Mouse (Mus musculus) adrenal gland, adult 2 months (tissue): ENCODE results near the gene Mmp20. TPM values are rescaled to one million over a fixed set of nuclear protein-coding genes. Genes with fewer than 3 reads are reported as not detected.
A peak's percentile ranks its signal among the peaks of the same experiment; 100 is the strongest.

ENCODE experiments used
- DNase-seq: peaks from one replicate; pipeline ENCODE4 v3.0.0; 2021
- polyA plus RNA-seq: library from polyadenylated mRNA; depleted of rRNA; stranded (reverse); fragments of >200 nt; gene quantifications from 2 replicates; pipeline ENCODE4 v1.2.3, GENCODE M21; 2012; rRNA removed
- total RNA-seq, 2 experiments: library from RNA; stranded (reverse); gene quantifications; 2 replicates each; pipeline ENCODE4 v1.2.3; 2021

Mmp20 gene
- total and polyA plus RNA-seq, 3 experiments, result not detected

- DNase-seq, result no peak
Observed at GRCm38 (mm10) chr9:7689799-7690198, 61.8 kb downstream of the Mmp20 start.

- no peak for DNase-seq
Observed at GRCm38 (mm10) chr9:7691790-7692189, 63.8 kb downstream of the Mmp20 start, which contains the start of gene Mmp7. Gene Mmp7 (plus strand): TSS chr9:7692090.

DNA sequence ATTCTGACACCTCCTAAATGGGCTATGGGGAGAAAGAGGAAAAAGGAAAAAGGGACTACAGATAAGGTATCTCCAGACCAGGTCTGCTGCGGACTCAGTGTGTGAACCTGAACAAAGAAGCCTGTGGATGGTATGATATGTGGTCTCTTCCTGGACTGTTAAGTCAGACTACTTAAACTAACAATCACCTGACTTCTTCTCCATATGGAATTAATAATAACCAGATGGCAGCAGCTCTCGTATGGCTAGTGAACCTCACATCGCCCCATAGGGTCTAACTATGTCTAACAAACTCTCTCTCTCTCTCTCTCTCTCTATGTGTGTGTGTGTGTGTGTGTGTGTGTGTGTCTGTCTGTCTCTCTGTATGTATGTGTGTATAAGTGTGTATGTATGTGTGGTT, 65.9 kb downstream of the Mmp20 start:
- DNase-seq, result no peak

GRCm38 (mm10) chr9:7695646-7696045, 67.6 kb downstream of the Mmp20 start:
- no peak for DNase-seq

DNA sequence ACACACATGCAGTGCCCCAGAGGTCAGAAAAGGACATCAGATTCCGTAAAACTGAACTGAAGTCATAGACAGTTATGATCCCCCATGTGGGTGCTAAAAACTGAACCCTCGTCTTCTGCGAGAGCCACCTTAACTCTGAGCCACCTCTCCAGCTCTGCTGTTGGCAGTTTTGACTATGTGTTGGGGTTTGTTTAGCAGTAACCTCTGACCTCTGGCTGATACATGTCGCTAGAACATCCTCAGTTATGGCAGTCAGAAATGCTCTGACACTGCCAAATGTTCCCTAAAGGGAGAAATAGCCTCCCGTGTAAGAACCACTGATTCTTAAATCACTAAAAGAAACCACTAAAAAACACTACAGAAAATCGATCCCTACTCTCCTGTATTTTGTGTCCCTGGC, 80.7 kb downstream of the Mmp20 start:
- no peak for DNase-seq

GRCm38 (mm10) chr9:7711196-7711595, 83.2 kb downstream of the Mmp20 start:
- DNase-seq, result no peak

DNA sequence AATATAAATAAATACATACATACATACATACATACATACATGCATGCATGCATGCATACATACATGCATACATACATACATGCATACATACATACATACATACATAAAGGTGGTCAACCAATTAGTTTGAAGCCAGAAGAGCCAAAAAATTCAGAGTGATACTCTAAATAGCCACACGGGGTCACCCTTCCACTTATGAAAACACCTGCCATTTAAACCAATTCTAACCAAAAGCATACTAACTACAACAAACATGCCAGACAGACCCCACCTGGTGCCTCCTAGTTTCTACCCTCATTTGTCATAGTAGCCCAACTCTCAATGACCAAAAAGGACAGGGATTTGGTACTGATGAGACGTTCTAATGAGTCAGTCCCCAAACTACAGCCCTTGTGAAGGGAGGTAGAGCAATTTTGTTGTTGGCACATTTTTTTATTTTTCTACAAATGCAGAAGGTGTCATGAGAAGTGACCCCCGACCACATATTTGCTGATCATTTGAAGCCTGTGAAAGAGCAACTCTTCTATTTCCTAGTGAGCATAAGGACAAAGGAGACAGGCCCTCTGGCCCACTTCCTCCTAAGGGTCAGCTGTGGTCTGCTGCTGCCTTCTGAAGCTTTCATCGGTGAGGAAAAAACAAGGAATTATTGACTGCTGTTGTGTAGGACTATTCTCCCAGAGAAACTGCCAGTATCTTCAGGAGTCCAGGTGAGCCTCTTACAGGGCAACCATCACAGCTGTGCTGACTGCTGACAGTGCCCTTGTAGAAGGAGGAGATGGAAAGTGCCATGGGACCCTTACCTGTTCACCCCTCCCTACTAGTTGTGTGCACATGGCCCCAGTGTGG, 86.3 kb downstream of the Mmp20 start:
- DNase-seq, result peak; percentile 26

DNA sequence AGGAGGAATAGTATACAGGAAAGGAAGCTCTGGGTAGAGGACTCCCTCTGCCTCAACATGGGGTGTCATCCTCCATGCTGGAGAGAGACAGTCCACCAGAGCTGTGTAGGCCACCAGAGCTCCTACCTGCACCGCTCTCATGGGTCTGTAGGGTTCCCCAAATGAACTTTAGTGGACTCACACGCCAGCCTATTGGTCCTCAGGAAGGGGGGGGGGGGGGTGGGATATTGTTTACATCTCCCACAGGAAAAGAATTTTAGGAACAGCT, 86.8 kb downstream of the Mmp20 start:
- no peak for DNase-seq

DNA sequence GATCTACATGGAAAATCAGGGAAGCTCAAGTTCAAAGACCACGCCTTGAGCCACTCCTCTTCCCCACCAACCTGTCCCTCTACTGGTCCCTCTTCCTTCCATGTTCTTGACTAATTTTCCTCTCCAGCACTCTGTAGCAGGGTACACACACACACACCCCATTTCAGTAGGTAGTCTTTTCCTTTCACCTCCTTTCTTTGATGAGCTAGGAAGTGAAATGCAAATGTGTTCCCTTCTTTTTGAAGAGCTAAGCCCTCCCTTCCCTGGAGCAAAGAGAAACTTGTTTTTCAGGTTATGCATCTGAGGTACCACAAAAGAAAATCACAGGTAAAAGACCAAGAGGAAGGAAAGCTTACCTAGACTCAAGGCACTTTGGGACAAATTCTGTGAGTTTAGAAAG, 93.5 kb downstream of the Mmp20 start:
- DNase-seq, result no peak

Other genes with a start within 250 kb of the Mmp20 start
- gene Mmp1b, start 240.2 kb upstream of the Mmp20 start, total RNA-seq, result not detected
- not detected in 2 replicates for gene Mmp1b, start 240.2 kb upstream of the Mmp20 start, polyA plus RNA-seq
- not detected for gene Mmp3, start 182.4 kb upstream of the Mmp20 start, total RNA-seq
- 0.15 TPM in 1 of 2 replicates, not detected in the other for gene Mmp3, start 182.4 kb upstream of the Mmp20 start, polyA plus RNA-seq
- gene Mmp10, start 125.9 kb upstream of the Mmp20 start, total RNA-seq, result not detected
- gene Mmp10, start 125.9 kb upstream of the Mmp20 start, polyA plus RNA-seq, result not detected in 2 replicates
- under 1 TPM in 1 of 2 experiments, not detected in 1; 0.78 TPM for gene Mmp8, start 69.8 kb upstream of the Mmp20 start, total RNA-seq
- gene Mmp8, start 69.8 kb upstream of the Mmp20 start, polyA plus RNA-seq, result not detected in 2 replicates
- gene Mmp27, start 56.8 kb upstream of the Mmp20 start, total RNA-seq, result 1 to 10 TPM in 1 of 2 experiments, under 1 TPM in 1; 0.21 to 9.2 TPM
- gene Mmp27, start 56.8 kb upstream of the Mmp20 start, polyA plus RNA-seq, result 0.08 TPM in 1 of 2 replicates, not detected in the other
- gene Mmp7, start 63.9 kb downstream of the Mmp20 start, total RNA-seq, result not detected
- not detected in 2 replicates for gene Mmp7, start 63.9 kb downstream of the Mmp20 start, polyA plus RNA-seq
- gene Tmem123, start 135.8 kb downstream of the Mmp20 start, total RNA-seq, result 100 to 1,000 TPM; 188 to 194 TPM
- gene Tmem123, start 135.8 kb downstream of the Mmp20 start, polyA plus RNA-seq, result 84.6 and 132 TPM in 2 replicates
- gene Birc2, start 208.8 kb downstream of the Mmp20 start, total RNA-seq, result 10 to 100 TPM; 39.8 to 46.1 TPM
- gene Birc2, start 208.8 kb downstream of the Mmp20 start, polyA plus RNA-seq, result 9.0 and 19.5 TPM in 2 replicates
- 10 to 100 TPM; 17.3 to 26.1 TPM for gene Birc3, start 245.0 kb downstream of the Mmp20 start, total RNA-seq
- gene Birc3, start 245.0 kb downstream of the Mmp20 start, polyA plus RNA-seq, result 3.1 and 3.7 TPM in 2 replicates